Mouse (Mus musculus): ENCODE results near the gene Tmem150b.

Gene Tmem150b

GRCm38 (mm10) chr7:4663742-4664141 is 61.3 kb downstream of the Tmem150b start:
- no peak for DNase-seq (ENCODE audit: low spot score in 2 of 2)

DNA sequence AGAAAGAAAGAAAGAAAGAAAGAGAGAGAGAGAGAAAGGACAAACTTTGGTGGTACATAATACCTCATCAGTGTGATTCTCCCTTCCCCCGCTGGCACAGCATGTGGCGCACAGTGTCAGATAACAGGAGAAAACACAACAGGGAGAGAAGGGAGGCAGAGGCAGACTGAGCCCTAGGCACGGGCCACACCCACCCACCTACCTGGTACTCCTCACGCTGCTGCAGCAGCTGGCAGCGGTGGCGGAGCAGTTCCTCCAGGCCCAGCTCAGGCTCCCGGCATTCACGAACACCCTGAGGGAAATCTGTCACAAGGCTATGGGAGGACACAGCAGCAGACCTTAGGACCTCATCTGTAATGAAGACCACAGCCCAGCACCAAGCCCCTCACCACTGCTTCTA is 61.9 kb downstream of the Tmem150b start:
- DNase-seq (ENCODE audit: low spot score in 2 of 2) = no peak

GRCm38 (mm10) chr7:4659911-4660443 is 65.1 kb downstream of the Tmem150b start:
- DNase-seq (ENCODE audit: low spot score in 2 of 2) = no peak

- DNase-seq (ENCODE audit: low spot score in 2 of 2) = peak; percentile 97 to 98
These were observed 66.0 kb downstream of the Tmem150b start, which contains the start of gene Ppp6r1 for GRCm38 (mm10) chr7:4658912-4659551. Gene Ppp6r1, minus strand, starts transcription at chr7:4659019.

GRCm38 (mm10) chr7:4658128-4658907 is 66.7 kb downstream of the Tmem150b start:
- DNase-seq (ENCODE audit: low spot score in 2 of 2) = no peak

DNA sequence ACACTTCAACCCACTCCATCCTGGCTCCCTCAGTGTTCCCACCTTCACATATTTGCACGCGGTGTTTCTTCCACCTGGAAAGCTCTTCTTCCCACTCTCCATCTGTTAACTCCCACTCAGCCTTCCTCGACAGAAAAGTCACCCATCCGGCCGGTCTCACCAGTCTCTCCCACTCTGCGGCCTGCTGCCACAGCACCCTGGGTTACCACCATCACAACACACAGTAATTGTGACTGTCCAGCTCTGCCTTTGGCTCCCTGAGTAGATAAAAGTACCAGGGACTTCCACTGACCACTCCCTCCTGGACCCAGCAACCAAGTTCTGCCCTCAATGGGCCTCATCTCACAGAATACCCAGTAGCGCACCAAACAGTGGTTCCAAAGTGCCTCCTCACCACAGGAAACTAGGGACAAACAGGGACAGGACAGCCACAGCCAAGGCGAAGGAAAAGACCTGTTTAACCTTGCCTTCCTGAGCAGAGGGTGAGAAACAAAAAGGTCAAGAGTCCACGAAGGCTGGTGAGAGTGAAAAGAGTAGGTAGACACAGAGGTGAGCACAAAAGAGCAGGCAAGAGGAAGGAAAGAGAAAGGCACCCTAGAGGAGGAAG is 67.4 kb downstream of the Tmem150b start:
- DNase-seq (ENCODE audit: low spot score in 2 of 2) = no peak
